Mouse (Mus musculus) C2C12 (cell line): ENCODE data around the gene Ffar2.

Experiments
- CTCF ChIP-seq: IDR thresholded peaks from one replicate; pipeline ENCODE4 v1.5.1; 2011; ENCODE audit not compliant: control insufficient read depth, insufficient read depth, insufficient read length
- FOSL1 ChIP-seq: IDR thresholded peaks from one replicate; pipeline ENCODE4 v1.8.0; 2011; ENCODE audit warnings: mild to moderate bottlenecking, low read length; ENCODE audit not compliant: poor library complexity, insufficient read depth, severe bottlenecking
- MAX ChIP-seq: IDR thresholded peaks from one replicate; pipeline ENCODE4 v1.6.1; 2011; ENCODE audit warnings: mild to moderate bottlenecking, control low read depth
- MYOD1 ChIP-seq: IDR thresholded peaks from one replicate; pipeline ENCODE4 v1.6.1; 2011; ENCODE audit warnings: low read depth; ENCODE audit not compliant: control insufficient read depth, insufficient read length
- MYOG ChIP-seq: IDR thresholded peaks from one replicate; pipeline ENCODE4 v1.6.1; 2011; ENCODE audit not compliant: control insufficient read depth, insufficient read length; ENCODE audit errors: extremely low read depth
- USF1 ChIP-seq: IDR thresholded peaks from one replicate; pipeline ENCODE4 v1.6.1; 2011; ENCODE audit warnings: low read depth, mild to moderate bottlenecking, control low read depth, moderate library complexity

DNA sequence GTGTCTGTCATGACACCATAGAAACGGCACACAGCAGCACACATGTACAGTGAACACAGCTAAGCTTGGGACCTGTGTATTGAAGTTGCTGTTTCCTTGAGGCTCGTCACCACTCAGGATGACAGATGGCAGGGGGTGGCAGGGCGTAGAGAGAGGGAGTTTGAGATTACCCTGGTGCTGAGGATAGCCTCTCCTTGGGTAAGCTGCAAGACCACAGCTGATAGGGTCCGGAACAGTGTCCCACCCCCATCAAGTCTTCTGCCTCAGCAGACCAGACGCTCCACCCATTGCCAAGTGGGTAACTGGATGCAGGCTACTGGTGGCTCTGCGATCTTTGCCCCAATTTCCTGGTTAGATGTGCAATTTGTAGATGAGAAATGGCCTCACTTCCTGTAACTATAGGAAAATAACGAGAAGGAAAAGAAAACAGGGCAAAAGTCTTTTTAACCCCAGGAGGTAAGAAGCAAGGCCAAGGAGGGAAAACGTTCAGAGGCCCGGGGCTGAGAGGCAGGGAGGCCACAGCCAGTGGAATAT, 11.8 kb downstream of the Ffar2 start:
- TF ChIP-seq CTCF (no peak), USF1 (no peak), FOSL1 (no peak), MAX (no peak), MYOG (no peak), MYOD1 (no peak)
